Mouse (Mus musculus): Measurements from ENCODE around the gene Tbck. TPM values are rescaled to one million over a fixed set of nuclear protein-coding genes. Genes with fewer than 3 reads are reported as not detected.

The Tbck gene
- polyA plus RNA-seq, 1 experiment from 2014 or later = 21.2 TPM

DNA sequence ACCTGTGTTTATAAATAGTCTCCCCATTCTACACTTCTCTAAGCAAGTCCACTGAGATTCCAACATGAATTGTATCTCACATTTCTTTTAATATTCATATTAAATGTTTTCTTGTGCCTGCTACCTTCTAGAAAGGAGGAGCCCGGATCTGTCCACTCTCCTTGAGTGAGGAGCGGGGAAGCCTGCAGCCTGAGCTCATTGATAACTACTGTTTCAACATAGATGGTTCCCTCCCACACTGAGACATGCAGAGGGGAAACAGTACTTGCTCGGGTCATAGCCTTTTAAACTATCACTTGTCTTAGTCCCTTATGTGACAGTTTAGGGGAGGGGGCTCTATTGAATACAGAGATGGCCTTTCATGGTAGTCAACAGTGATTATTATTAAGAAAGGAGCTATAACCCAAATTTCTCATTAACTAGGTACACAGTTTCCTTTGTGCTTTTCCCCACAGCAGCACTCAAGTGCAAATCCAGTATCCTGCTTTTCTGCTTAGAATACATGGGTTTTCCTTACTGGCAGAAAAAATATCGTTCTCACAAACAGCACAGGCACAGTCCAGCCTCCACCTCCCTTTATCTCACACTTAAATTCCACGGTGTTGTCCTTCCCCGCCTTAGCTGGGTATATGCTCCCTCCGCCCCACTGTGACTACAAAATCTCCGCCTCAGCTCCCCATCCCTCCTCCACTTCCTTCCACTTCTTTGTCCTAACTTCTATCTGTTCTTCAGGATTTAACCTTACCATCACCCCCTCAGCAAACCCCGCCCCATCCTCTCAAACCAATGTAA, 130.0 kb downstream of the Tbck start:
- Histone ChIP-seq H3K9me3 (no peaks in the 10 kb centered on the region), H3K36me3 (replicated peaks) (no peaks in the 10 kb centered on the region), H3K27ac (no peak overlapping the region), H3K4me1 (no peaks in the 10 kb centered on the region), H3K4me3 (no peak overlapping the region), H3K27me3 (ENCODE audit: poor library complexity, severe bottlenecking) (no peaks in the 10 kb centered on the region)
- DNase-seq (ENCODE audit: extremely low spot score, low spot score) = no peak
- WGBS = 85% methylated on average over 9 of the region's 9 CpGs

DNA sequence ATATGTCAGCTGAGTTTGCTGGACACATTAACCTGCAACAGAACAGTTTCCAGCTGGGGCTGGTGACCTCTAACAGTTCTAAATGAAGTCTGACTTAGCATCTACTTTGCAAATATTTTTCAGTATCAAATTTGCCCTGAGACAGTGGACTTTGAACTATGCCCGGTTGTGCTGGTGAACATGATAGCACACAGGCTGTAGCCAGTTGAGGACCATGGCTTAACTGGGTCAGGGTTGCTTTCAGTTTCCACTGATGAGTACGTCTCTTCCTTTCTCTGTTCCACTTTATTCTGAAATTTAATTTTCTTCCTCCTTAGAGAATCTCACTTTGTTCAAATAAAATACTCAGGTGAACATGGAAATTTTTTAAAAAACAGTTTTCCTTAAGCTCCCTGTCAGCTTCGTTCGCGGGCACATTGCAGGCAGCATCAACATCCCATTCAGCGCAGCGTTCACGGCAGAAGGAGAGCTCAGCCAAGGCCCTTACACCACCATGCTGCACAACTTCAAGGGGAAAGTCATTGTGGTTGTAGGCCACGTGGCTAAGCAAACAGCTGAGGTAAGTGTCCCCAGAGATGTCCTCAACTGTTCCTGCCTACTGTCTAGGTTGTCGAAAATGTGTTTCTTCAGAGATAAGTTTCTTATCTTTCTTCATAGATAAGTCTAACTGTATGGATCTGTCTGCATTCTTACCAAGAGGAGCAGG, 131.0 kb downstream of the Tbck start:
- H3K4me1 ChIP-seq = no peaks in the 10 kb centered on the region
- no peak overlapping the region for H3K27ac ChIP-seq
- WGBS = 92% methylated on average over 10 of the region's 10 CpGs
- DNase-seq (ENCODE audit: extremely low spot score, low spot score) = no peak
- H3K4me3 ChIP-seq = no peak overlapping the region
- H3K27me3 ChIP-seq (ENCODE audit: poor library complexity, severe bottlenecking) = no peaks in the 10 kb centered on the region
- no peaks in the 10 kb centered on the region for H3K9me3 ChIP-seq
- H3K36me3 ChIP-seq (replicated peaks) = no peaks in the 10 kb centered on the region

DNA sequence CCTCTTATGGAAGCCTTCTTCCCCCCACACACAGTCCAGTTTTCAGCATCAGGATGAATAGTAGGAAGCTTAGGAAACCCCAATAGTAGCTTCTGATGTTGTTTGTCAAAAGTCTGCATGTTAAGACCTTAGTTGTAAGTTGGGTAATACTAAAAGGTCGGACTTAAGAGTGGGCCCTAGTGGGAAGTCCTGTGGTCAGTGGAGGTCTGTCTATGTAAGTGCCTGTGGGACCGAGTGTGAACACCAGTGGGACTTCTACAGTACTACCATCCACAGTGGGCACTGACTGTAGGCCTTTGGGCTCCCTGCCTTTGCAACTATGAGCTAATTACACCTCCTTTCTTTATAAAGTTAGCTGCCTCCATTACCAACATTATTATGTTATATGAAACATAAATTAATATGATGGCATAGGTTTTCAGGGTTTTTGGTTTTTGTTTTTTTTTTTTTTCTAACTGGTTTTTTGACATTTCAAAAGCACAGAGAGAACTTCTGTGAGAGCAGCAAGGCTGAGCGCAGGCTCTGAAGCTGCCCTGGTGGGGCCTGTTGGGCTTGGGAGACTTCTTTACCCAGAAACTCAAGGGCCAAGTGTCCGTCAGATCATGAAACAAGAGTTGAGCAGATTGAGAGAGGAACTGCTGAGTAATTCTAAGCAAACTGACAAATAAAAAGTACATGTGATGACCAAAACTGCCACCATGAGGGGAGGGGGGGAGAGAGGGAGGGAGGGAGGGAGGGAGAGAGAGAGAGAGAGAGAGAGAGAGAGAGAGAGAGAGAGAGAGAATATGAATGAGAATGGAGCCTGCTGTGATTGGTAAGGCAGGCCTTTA, 131.8 kb downstream of the Tbck start:
- H3K27me3 ChIP-seq (ENCODE audit: poor library complexity, severe bottlenecking) = no peaks in the 10 kb centered on the region
- H3K4me1 ChIP-seq = no peaks in the 10 kb centered on the region
- no peaks in the 10 kb centered on the region for H3K9me3 ChIP-seq
- WGBS = 90% methylated on average over 4 of the region's 4 CpGs
- H3K27ac ChIP-seq = no peak overlapping the region
- DNase-seq (ENCODE audit: extremely low spot score, low spot score) = no peak
- H3K4me3 ChIP-seq = no peak overlapping the region
- no peaks in the 10 kb centered on the region for H3K36me3 ChIP-seq (replicated peaks)

DNA sequence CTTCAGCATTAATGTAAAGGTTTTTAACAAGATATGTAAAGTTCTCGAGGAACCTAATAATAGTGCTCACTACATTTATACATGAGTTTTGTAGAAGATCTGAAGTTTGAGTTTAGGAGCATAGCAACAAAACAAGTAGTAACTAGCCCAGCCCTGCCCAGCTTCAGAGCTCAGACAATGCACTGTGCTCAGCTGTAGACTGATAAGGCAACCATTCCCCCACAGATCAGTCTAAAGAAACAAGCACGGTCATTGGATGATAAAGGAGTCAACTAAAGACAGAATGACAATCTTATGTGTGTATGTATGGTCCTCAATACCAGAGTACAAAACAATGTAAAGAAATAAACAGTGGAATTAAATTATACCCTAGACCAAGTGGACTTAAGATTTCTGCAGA, 135.5 kb downstream of the Tbck start:
- Histone ChIP-seq H3K27me3 (ENCODE audit: poor library complexity, severe bottlenecking) (no peaks in the 10 kb centered on the region), H3K4me3 (no peak overlapping the region), H3K4me1 (no peaks in the 10 kb centered on the region), H3K27ac (no peak overlapping the region), H3K36me3 (replicated peaks) (no peaks in the 10 kb centered on the region), H3K9me3 (no peaks in the 10 kb centered on the region)
- WGBS = 86% methylated on average over 2 of the region's 2 CpGs
- no peak for DNase-seq (ENCODE audit: extremely low spot score, low spot score)

DNA sequence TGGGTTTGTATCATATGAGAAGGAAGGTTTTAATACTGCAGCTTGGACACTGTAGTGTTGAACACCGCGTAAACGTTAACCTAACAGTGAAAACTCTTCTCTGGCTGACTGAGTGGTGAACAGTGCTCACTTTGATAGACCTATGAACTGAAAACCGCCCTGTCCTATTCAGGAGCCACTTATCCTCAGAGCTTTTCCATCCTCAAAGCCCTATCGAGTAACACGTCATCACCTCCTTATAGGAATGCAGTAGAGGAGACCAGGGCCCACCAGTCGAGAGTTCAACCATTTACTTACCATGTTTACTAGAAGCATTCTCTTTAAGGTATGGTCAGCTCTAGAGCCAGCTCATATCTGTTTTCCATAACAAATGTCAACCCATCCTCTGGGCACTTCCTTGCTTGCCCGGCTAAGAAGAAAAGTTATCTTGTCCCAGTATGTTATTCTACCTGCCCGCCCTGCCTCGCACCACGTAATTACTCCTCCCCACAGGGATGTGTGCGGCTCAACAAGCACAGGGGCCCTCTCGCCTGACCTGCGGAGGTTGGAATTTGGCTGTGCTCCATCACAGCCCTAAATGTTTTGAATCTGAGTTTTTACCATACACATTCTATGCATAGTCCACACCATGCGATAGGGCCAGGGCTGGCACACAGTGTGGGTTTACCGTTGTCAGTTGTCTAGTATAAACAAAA, 147.4 kb downstream of the Tbck start:
- H3K4me1 ChIP-seq = no peaks in the 10 kb centered on the region; the same call in 1 of the 2 replicates
- peaks cover 3% of the 10 kb centered on the region for H3K36me3 ChIP-seq (replicated peaks)
- no peak overlapping the region for H3K27ac ChIP-seq
- DNase-seq (ENCODE audit: extremely low spot score, low spot score) = no peak
- no peaks in the 10 kb centered on the region for H3K9me3 ChIP-seq
- no peak overlapping the region for H3K4me3 ChIP-seq
- H3K27me3 ChIP-seq (ENCODE audit: poor library complexity, severe bottlenecking) = no peaks in the 10 kb centered on the region
- 92% methylated on average over 16 of the region's 16 CpGs for WGBS

DNA sequence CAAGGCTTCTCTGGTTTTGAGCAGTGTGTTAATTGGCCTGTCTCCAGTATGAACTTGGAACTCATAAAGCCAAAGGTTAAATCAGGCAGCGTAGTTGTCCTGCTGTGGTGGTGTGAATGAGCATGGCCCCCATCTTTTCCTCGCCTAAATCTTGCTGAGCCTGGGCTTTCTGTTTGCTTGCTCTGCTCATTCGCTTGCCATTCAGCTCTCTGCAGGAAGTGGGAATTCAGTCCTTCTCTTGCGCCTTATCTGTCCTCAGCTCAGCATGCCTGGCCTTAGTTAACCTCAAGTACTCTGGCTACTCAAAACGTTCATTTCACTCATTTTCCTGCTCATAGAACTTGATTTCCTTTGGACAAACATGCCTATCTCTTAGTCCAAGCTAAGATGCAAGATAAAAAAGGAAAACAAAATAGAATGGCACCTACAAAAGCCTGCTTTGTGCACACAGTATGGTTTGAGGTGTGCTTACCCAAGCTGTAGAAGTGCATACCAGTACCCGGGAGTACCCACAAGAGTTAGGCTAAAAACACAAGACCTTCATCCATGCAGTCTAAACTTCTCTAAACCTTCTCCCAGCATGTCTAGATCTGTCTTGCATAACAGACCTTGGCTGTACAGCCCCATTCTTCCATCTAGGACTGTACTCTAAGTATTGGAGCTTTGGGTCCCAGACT, 151.3 kb downstream of the Tbck start:
- no peaks in the 10 kb centered on the region for H3K27me3 ChIP-seq (ENCODE audit: poor library complexity, severe bottlenecking)
- peaks cover 3% of the 10 kb centered on the region; the same call in 1 of the 2 replicates for H3K4me1 ChIP-seq
- 84% methylated on average over 6 of the region's 6 CpGs for WGBS
- H3K36me3 ChIP-seq (replicated peaks) = peaks cover 29% of the 10 kb centered on the region
- H3K4me3 ChIP-seq = no peak overlapping the region
- H3K9me3 ChIP-seq = no peaks in the 10 kb centered on the region
- DNase-seq (ENCODE audit: extremely low spot score, low spot score) = no peak
- no peak overlapping the region for H3K27ac ChIP-seq

DNA sequence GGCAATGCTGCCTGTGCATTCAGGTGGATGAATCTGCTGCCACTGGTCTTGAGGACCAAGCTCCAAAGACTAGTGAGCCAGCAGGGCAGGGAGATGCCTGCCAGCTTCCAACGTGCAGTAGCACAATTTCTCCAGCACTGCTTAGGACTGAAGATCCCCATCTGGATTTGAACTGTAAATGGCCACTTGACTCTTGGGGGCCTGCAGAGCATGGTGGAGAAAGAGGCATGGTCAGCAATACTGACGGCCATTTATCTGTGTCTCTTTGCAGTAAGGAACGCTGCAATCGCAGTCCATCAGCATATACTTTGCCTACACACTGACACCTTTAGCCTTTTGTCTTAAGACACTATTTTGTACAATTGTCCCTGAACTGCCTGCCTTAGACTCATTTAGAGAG, 153.2 kb downstream of the Tbck start:
- WGBS = 93% methylated on average over 4 of the region's 4 CpGs
- Histone ChIP-seq H3K9me3 (no peaks in the 10 kb centered on the region), H3K36me3 (replicated peaks) (peaks cover 30% of the 10 kb centered on the region), H3K27ac (no peak overlapping the region), H3K4me1 (peaks cover 3% of the 10 kb centered on the region; the same call in 1 of the 2 replicates), H3K4me3 (no peak overlapping the region), H3K27me3 (ENCODE audit: poor library complexity, severe bottlenecking) (no peaks in the 10 kb centered on the region)
- DNase-seq (ENCODE audit: extremely low spot score, low spot score) = no peak

DNA sequence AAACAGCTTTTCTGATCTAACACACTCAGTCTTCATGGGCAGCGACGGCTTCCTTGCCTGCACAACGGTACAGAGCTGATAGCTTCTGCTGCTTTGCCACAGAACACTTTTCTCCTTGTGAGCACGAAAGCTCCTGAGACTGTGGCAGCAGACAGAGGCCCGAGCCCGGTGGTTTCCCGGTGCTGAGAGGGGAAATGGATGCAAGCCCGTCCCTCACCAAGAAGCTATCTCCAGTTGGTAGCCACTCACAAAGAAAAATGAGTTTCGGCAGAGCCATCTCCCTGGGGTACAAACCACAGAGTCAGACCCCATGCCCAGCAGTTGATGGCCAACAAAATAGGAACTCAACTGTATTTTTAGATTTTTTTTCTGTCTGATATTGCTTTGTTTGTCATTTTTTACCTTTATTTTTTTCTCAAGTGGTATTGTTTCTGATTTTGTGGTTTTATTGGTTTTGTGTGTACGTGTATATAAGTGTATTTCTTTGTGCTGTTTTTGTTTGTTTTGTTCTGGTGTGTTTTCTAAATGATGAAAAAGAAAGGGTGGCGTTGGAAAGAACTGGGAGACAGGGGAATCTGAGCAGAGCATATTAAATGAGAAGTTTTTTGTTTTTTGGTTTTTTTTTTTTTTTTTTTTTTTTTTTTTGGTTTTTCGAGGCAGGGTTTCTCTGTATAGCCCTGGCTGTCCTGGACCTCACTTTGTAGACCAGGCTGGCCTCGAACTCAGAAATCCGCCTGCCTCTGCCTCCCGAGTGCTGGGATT, 154.9 kb downstream of the Tbck start:
- H3K36me3 ChIP-seq (replicated peaks) = peaks cover 30% of the 10 kb centered on the region
- H3K27me3 ChIP-seq (ENCODE audit: poor library complexity, severe bottlenecking) = no peaks in the 10 kb centered on the region
- H3K4me1 ChIP-seq = peaks cover 3% of the 10 kb centered on the region; the same call in 1 of the 2 replicates
- WGBS = 93% methylated on average over 15 of the region's 15 CpGs
- DNase-seq (ENCODE audit: extremely low spot score, low spot score) = no peak
- no peaks in the 10 kb centered on the region for H3K9me3 ChIP-seq
- no peak overlapping the region for H3K27ac ChIP-seq
- H3K4me3 ChIP-seq = no peak overlapping the region

DNA sequence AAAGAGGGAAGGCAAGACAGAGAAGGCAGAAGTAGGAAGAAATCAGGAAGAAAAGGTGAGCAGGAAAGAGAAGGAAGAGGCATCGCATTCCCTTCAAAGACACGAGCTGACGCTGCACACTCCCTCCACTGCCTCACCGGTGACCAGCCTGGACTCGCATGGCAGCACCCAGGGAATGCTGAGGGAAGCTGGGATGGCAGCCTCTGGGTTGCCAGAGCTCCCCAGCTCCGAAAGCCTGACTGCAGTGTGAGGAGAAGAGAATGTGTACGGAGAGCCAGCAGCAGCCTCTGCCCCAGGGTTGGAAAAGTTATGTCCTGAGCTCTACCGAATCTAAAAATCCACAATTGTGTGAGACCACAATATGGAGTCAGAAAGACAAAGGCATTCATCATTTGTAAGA, 155.6 kb downstream of the Tbck start:
- 93% methylated on average over 8 of the region's 8 CpGs for WGBS
- peaks cover 3% of the 10 kb centered on the region; the same call in 1 of the 2 replicates for H3K4me1 ChIP-seq
- H3K27me3 ChIP-seq (ENCODE audit: poor library complexity, severe bottlenecking) = no peaks in the 10 kb centered on the region
- DNase-seq (ENCODE audit: extremely low spot score, low spot score) = no peak
- H3K9me3 ChIP-seq = no peaks in the 10 kb centered on the region
- H3K27ac ChIP-seq = no peak overlapping the region
- no peak overlapping the region for H3K4me3 ChIP-seq
- H3K36me3 ChIP-seq (replicated peaks) = peaks cover 30% of the 10 kb centered on the region

DNA sequence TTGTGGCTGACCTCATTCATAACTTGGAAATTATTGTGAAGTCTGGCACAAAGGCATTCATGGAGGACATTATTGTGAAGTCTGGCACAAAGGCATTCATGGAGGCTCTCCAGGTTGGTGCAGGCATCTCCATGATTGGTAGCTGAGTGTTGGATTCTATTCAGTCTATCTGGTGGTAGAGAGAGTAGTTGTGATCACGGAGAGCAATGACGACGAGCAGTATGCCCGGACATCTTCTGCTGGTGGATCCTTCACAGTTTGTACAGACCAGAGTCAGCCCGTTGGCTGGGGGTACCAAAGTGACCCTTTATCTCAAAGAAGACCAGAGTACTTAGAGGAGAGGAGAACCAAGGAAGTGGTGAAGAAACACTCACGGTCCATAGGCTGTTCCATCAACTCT, 158.7 kb downstream of the Tbck start:
- Histone ChIP-seq H3K36me3 (replicated peaks) (peaks cover 25% of the 10 kb centered on the region), H3K27me3 (ENCODE audit: poor library complexity, severe bottlenecking) (no peaks in the 10 kb centered on the region), H3K9me3 (no peaks in the 10 kb centered on the region), H3K4me3 (no peak overlapping the region), H3K4me1 (no peaks in the 10 kb centered on the region), H3K27ac (no peak overlapping the region)
- 92% methylated on average over 6 of the region's 6 CpGs for WGBS
- DNase-seq (ENCODE audit: extremely low spot score, low spot score) = no peak

DNA sequence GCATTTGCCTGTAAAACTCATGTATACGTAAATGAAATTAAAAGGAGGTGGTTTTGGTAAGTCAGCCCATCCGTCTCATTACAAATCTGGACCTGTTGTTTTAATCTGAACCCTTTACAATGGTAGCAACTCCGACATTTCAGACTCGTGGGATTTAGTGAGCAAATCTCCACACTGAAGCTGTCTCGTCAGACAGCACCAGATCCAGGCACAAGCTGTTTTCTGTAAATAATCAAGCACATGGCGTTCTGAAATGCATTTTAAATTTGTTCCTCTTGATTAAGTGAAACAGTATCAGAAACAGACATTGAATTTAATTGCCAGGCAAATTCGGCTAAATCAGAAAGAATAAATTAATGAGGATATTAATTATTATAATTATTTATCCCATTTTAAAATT, 165.7 kb downstream of the Tbck start:
- H3K4me1 ChIP-seq = peaks cover 20% of the 10 kb centered on the region; the same call in 1 of the 2 replicates
- H3K27me3 ChIP-seq (ENCODE audit: poor library complexity, severe bottlenecking) = no peaks in the 10 kb centered on the region
- 79% methylated on average over 7 of the region's 7 CpGs for WGBS
- H3K36me3 ChIP-seq (replicated peaks) = no peaks in the 10 kb centered on the region
- H3K9me3 ChIP-seq = no peaks in the 10 kb centered on the region
- no peak for DNase-seq (ENCODE audit: extremely low spot score, low spot score)
- no peak overlapping the region for H3K4me3 ChIP-seq
- H3K27ac ChIP-seq = no peak overlapping the region
